Mouse (Mus musculus): Measurements from ENCODE around the gene Grk2. TPM values are rescaled to one million over a fixed set of nuclear protein-coding genes. Genes with fewer than 3 reads are reported as not detected.

Gene Grk2
- total and polyA plus RNA-seq, 2 experiments from 2014 or later, result 7.8 to 50.4 TPM

- Histone ChIP-seq H3K27ac (ENCODE audit: low read depth) (no peak overlapping the region), H3K9ac (replicated peaks; ENCODE audit: low read depth, low read length) (0 out of 2 replicates have a peak overlapping the region, but pooled peaks have one; percentile 2), H3K9me3 (replicated peaks; ENCODE audit: control insufficient read depth, low read length) (no peaks in the 10 kb centered on the region), H3K4me2 (ENCODE audit: low read depth, low read length) (no peak overlapping the region), H3K27me3 (ENCODE audit: control insufficient read depth, insufficient read depth, low read length) (no peaks in the 10 kb centered on the region), H3K36me3 (replicated peaks; ENCODE audit: control insufficient read depth, insufficient read depth, low read length) (no peaks in the 10 kb centered on the region), H3K4me3 (ENCODE audit: low read depth, low read length) (no peak overlapping the region), H3K4me1 (ENCODE audit: control insufficient read depth, insufficient read depth) (no peaks in the 10 kb centered on the region)
- 61% methylated on average over 6 of the region's 6 CpGs for WGBS
- ATAC-seq (ENCODE audit: insufficient read depth, low read depth), result no peak
- DNase-seq (ENCODE audit: low spot score), result no peak
- TF ChIP-seq CTCF (IDR thresholded peaks at IDR 0.05; ENCODE audit: low read depth) (no peak), EP300 (IDR thresholded peaks at IDR 0.05; ENCODE audit: low read depth) (no peak)
Measured at GRCm38 (mm10) chr19:4262756-4263155, 43.3 kb downstream of the Grk2 start.

GRCm38 (mm10) chr19:4261038-4261698, 44.9 kb downstream of the Grk2 start:
- no peak overlapping the region for H3K27ac ChIP-seq (ENCODE audit: low read depth)
- H3K27me3 ChIP-seq (ENCODE audit: control insufficient read depth, insufficient read depth, low read length), result no peaks in the 10 kb centered on the region
- H3K4me1 ChIP-seq (ENCODE audit: control insufficient read depth, insufficient read depth), result no peaks in the 10 kb centered on the region
- DNase-seq (ENCODE audit: low spot score), result no peak
- no peak for ATAC-seq (ENCODE audit: insufficient read depth, low read depth)
- no peak overlapping the region for H3K4me3 ChIP-seq (ENCODE audit: low read depth, low read length)
- WGBS, result 63% methylated on average over 8 of the region's 8 CpGs
- peak; percentile 28; the same call in 1 of the 2 replicates for TF ChIP-seq CTCF (IDR thresholded peaks at IDR 0.05; ENCODE audit: low read depth)
- TF ChIP-seq EP300 (IDR thresholded peaks at IDR 0.05; ENCODE audit: low read depth), result no peak
- no peak overlapping the region for H3K9ac ChIP-seq (replicated peaks; ENCODE audit: low read depth, low read length)
- H3K36me3 ChIP-seq (replicated peaks; ENCODE audit: control insufficient read depth, insufficient read depth, low read length), result no peaks in the 10 kb centered on the region
- no peaks in the 10 kb centered on the region for H3K9me3 ChIP-seq (replicated peaks; ENCODE audit: control insufficient read depth, low read length)
- no peak overlapping the region for H3K4me2 ChIP-seq (ENCODE audit: low read depth, low read length)

GRCm38 (mm10) chr19:4257897-4258252, 48.1 kb downstream of the Grk2 start:
- Histone ChIP-seq H3K27ac (ENCODE audit: low read depth) (peak overlapping the region; percentile 39; the same call in 1 of the 2 replicates), H3K4me1 (ENCODE audit: control insufficient read depth, insufficient read depth) (0 out of 2 replicates have a peak, but pooled peaks cover 3% of the 10 kb centered on the region), H3K36me3 (replicated peaks; ENCODE audit: control insufficient read depth, insufficient read depth, low read length) (no peaks in the 10 kb centered on the region), H3K4me3 (ENCODE audit: low read depth, low read length) (peak overlapping the region; percentile 70), H3K4me2 (ENCODE audit: low read depth, low read length) (peak overlapping the region; percentile 89), H3K9ac (replicated peaks; ENCODE audit: low read depth, low read length) (peak overlapping the region; percentile 32; the same call in 1 of the 2 replicates), H3K9me3 (replicated peaks; ENCODE audit: control insufficient read depth, low read length) (no peaks in the 10 kb centered on the region), H3K27me3 (ENCODE audit: control insufficient read depth, insufficient read depth, low read length) (no peaks in the 10 kb centered on the region)
- 18% methylated on average over 12 of the region's 12 CpGs for WGBS
- no peak for TF ChIP-seq CTCF (IDR thresholded peaks at IDR 0.05; ENCODE audit: low read depth)
- no peak for TF ChIP-seq EP300 (IDR thresholded peaks at IDR 0.05; ENCODE audit: low read depth)
- DNase-seq (ENCODE audit: low spot score), result no peak
- ATAC-seq (ENCODE audit: insufficient read depth, low read depth), result no peak

GRCm38 (mm10) chr19:4257216-4257896, 48.7 kb downstream of the Grk2 start:
- Histone ChIP-seq H3K27me3 (ENCODE audit: control insufficient read depth, insufficient read depth, low read length) (no peaks in the 10 kb centered on the region), H3K27ac (ENCODE audit: low read depth) (peak overlapping the region; percentile 39; the same call in 1 of the 2 replicates), H3K9me3 (replicated peaks; ENCODE audit: control insufficient read depth, low read length) (no peaks in the 10 kb centered on the region), H3K4me3 (ENCODE audit: low read depth, low read length) (peak overlapping the region; percentile 70), H3K9ac (replicated peaks; ENCODE audit: low read depth, low read length) (peak overlapping the region; percentile 32; the same call in 1 of the 2 replicates), H3K4me1 (ENCODE audit: control insufficient read depth, insufficient read depth) (0 out of 2 replicates have a peak, but pooled peaks cover 3% of the 10 kb centered on the region), H3K36me3 (replicated peaks; ENCODE audit: control insufficient read depth, insufficient read depth, low read length) (no peaks in the 10 kb centered on the region), H3K4me2 (ENCODE audit: low read depth, low read length) (peak overlapping the region; percentile 89)
- TF ChIP-seq EP300 (IDR thresholded peaks at IDR 0.05; ENCODE audit: low read depth) (no peak), CTCF (IDR thresholded peaks at IDR 0.05; ENCODE audit: low read depth) (peak; percentile 96)
- ATAC-seq (ENCODE audit: insufficient read depth, low read depth), result peak; percentile 93
- WGBS, result under 1% methylated on average over 41 of the region's 41 CpGs
- peak; percentile 95 for DNase-seq (ENCODE audit: low spot score)

- no peak overlapping the region for H3K4me3 ChIP-seq (ENCODE audit: low read depth, low read length)
- ATAC-seq (ENCODE audit: insufficient read depth, low read depth), result no peak
- no peak overlapping the region for H3K4me2 ChIP-seq (ENCODE audit: low read depth, low read length)
- H3K4me1 ChIP-seq (ENCODE audit: control insufficient read depth, insufficient read depth), result 0 out of 2 replicates have a peak, but pooled peaks cover 3% of the 10 kb centered on the region
- TF ChIP-seq CTCF (IDR thresholded peaks at IDR 0.05; ENCODE audit: low read depth), result 0 out of 2 replicates have a peak, but pooled peaks have one; percentile 19
- TF ChIP-seq EP300 (IDR thresholded peaks at IDR 0.05; ENCODE audit: low read depth), result no peak
- no peak overlapping the region for H3K27ac ChIP-seq (ENCODE audit: low read depth)
- no peaks in the 10 kb centered on the region for H3K36me3 ChIP-seq (replicated peaks; ENCODE audit: control insufficient read depth, insufficient read depth, low read length)
- 76% methylated on average over 11 of the region's 11 CpGs for WGBS
- no peak overlapping the region for H3K9ac ChIP-seq (replicated peaks; ENCODE audit: low read depth, low read length)
- H3K27me3 ChIP-seq (ENCODE audit: control insufficient read depth, insufficient read depth, low read length), result no peaks in the 10 kb centered on the region
- DNase-seq (ENCODE audit: low spot score), result no peak
- no peaks in the 10 kb centered on the region for H3K9me3 ChIP-seq (replicated peaks; ENCODE audit: control insufficient read depth, low read length)
Measured at GRCm38 (mm10) chr19:4255583-4256162, 50.3 kb downstream of the Grk2 start.

All from heart, postnatal 0 days (tissue).